Mouse (Mus musculus) forebrain, embryonic 14.5 days (tissue): ENCODE measurements around the gene Ggact. TPM values are rescaled to one million over a fixed set of nuclear protein-coding genes. Genes with fewer than 3 reads are reported as not detected.

Experiments
- ATAC-seq: fragments of 200-750 bp; cut with Nextera tagmentation; 2 replicates; pipeline ENCODE4 v1.8.0; 2017; ENCODE audit warnings: mild to moderate bottlenecking, moderate library complexity
- DNase-seq: peaks from one replicate; pipeline ENCODE4 v3.0.0-alpha.2; 2015; ENCODE audit warnings: low spot score
- H3K27ac ChIP-seq: fragments of 300-500 bp; sonication (generic); 2 replicates; pipeline ENCODE4 v1.5.1; 2014; ENCODE audit warnings: low read depth, mild to moderate bottlenecking, control low read depth, low read length, moderate library complexity
- H3K27me3 ChIP-seq: fragments of 300-500 bp; sonication (generic); replicated peaks from 2 replicates; pipeline ENCODE4 v1.6.1; 2014; ENCODE audit warnings: low read length, control low read depth, mixed read lengths; ENCODE audit not compliant: control insufficient read depth, insufficient read depth
- H3K36me3 ChIP-seq: fragments of 300-500 bp; sonication (generic); 2 replicates; pipeline ENCODE4 v1.6.1; 2014; ENCODE audit warnings: low read length, control low read depth; ENCODE audit not compliant: control insufficient read depth, insufficient read depth
- H3K4me1 ChIP-seq: fragments of 300-500 bp; sonication (generic); 2 replicates; pipeline ENCODE4 v1.6.1; 2014; ENCODE audit warnings: antibody characterized with exemption, low read length, control low read depth; ENCODE audit not compliant: control insufficient read depth, insufficient read depth
- H3K4me2 ChIP-seq: fragments of 300-500 bp; sonication (generic); 2 replicates; pipeline ENCODE4 v1.6.1; 2014; ENCODE audit warnings: mild to moderate bottlenecking, control low read depth, low read length
- H3K4me3 ChIP-seq: fragments of 300-500 bp; sonication (generic); 2 replicates; pipeline ENCODE4 v1.5.1; 2014; ENCODE audit warnings: low read depth, low read length, control low read depth
- H3K9ac ChIP-seq: fragments of 300-500 bp; sonication (generic); 2 replicates; pipeline ENCODE4 v1.6.1; 2014; ENCODE audit warnings: mild to moderate bottlenecking, low read length, control low read depth, moderate library complexity
- H3K9me3 ChIP-seq: fragments of 300-500 bp; sonication (generic); replicated peaks from 2 replicates; pipeline ENCODE4 v1.6.1; 2016; ENCODE audit warnings: low read length, control low read depth, mixed read lengths; ENCODE audit not compliant: control insufficient read depth
- WGBS: fragments of 180-500 bp; shearing (Covaris S2); extraction: QIAGEN DNeasy Blood & Tissue Kit; methylation state at CpG from one replicate; pipeline ENCODE4 v1.1.7; 2014; 5-methylcytosine and 5-hydroxymethylcytosine counted together
- polyA plus RNA-seq: library from polyadenylated mRNA; unstranded; fragments of >200 nt; fragmentation: Nextera tagmentation; extraction: Ambion mirVana; gene quantifications from 2 replicates; pipeline ENCODE4 v1.2.1, GENCODE M21; 2014

The Ggact gene
- polyA plus RNA-seq, 1 experiment from 2014 or later = 6.9 TPM

DNA sequence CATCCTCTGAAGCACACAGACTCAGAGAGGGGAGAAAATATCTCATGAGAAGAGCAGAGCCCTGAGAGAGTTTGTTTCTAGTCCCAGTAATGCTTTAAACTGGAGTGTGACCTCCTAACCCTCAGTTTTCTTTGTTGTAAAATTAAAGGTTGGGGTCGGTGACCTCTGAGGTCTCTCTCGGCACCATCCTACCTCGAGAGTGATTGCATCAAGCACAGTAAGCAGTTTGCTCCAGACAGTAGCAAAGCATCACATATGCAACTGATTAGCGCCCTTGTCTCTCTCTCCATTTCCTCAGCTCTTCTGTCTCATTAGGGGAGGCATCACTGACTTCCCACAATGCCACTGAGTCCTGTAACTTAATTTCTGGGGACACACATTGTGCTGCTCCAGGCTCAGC, 77.3 kb downstream of the Ggact start:
- no peak for ATAC-seq
- Histone ChIP-seq H3K36me3 (no peaks in the 10 kb centered on the region), H3K4me1 (no peaks in the 10 kb centered on the region), H3K9ac (no peak overlapping the region), H3K9me3 (0 out of 2 replicates have a peak, but pooled peaks cover 2% of the 10 kb centered on the region), H3K4me3 (no peak overlapping the region), H3K27ac (no peak overlapping the region), H3K4me2 (no peak overlapping the region), H3K27me3 (no peaks in the 10 kb centered on the region)
- DNase-seq = no peak
- WGBS = 47% methylated on average over 4 of the region's 4 CpGs

DNA sequence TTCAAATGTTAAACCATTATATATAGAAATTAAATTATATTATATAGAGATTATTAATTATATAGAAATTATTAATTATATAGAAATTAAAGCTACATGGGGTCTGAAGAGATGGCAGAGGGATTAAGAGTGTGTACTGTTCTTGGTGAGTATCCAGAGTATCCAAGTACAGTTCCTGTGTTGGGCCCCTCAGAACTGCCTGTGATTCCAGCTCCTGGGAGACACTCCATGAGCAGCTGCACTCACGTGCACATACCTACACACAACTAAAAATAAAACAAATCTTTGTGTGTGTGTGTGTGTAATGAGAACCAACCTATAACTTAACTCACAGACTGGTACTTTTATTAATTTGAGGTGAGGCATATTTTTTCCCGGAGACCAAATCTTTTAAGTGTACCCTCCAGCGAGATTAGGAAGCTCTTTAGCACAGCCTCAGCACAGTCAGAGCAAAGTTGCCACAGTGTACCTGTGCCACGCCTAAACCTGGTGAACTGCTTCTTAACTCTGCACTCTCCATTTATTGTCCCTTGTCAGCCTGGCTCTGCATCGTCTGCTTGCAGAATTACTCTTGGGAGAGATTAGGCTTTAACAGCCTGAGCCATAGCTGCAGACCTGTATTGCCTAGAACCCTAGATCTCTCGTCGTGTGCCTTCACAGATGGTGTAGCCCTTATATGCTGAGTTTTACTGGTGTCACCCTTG, 77.9 kb downstream of the Ggact start:
- 72% methylated on average over 7 of the region's 7 CpGs for WGBS
- no peaks in the 10 kb centered on the region for H3K36me3 ChIP-seq
- no peaks in the 10 kb centered on the region for H3K27me3 ChIP-seq
- H3K9ac ChIP-seq = no peak overlapping the region
- no peak for DNase-seq
- no peaks in the 10 kb centered on the region for H3K4me1 ChIP-seq
- no peak for ATAC-seq
- H3K4me3 ChIP-seq = no peak overlapping the region
- 0 out of 2 replicates have a peak, but pooled peaks cover 4% of the 10 kb centered on the region for H3K9me3 ChIP-seq
- no peak overlapping the region for H3K27ac ChIP-seq
- no peak overlapping the region for H3K4me2 ChIP-seq

DNA sequence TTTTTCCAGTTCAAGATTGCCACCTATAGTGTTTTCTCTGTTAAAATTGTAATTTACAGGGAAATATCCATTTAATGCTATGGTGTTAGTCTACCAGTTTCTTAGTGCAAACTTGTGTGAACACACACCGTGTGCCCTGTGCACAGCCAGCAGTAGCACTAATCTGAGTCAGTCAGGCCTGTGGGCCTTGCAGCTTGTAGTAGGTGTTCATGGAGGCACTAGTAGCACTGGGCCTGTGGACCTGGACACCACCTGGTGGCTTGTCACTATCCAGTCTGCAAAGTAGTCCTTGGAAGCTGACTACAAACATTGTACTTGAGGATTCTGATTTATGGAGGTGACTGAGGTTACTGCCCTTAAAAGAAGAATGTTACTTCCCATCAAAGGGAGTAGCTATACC, 78.8 kb downstream of the Ggact start:
- no peak; the same call in 1 of the 2 replicates for ATAC-seq
- H3K4me3 ChIP-seq = no peak overlapping the region
- 90% methylated on average over 1 of the region's 1 CpGs for WGBS
- no peak overlapping the region for H3K27ac ChIP-seq
- no peak for DNase-seq
- H3K4me1 ChIP-seq = no peaks in the 10 kb centered on the region
- 0 out of 2 replicates have a peak, but pooled peaks cover 4% of the 10 kb centered on the region for H3K9me3 ChIP-seq
- H3K9ac ChIP-seq = no peak overlapping the region
- H3K36me3 ChIP-seq = no peaks in the 10 kb centered on the region
- H3K4me2 ChIP-seq = no peak overlapping the region
- no peaks in the 10 kb centered on the region for H3K27me3 ChIP-seq

DNA sequence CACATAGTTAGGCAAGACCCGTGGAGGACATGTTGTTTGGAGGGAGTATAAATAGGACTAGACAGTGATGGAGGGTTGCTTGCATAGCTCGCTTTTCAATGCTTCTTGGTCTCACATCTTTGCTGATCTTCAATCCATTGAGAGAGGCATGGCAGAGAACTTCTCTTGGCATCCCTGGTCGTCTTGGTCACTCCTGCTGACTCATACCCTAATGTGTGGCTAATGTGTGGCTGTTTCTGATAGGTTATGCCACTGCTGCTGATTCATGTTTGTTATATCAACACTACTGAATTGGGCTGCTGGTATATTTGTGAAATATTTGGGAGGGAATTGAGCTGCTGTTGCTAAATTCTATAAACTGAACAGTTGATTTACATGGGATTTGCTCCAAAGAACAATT, 79.9 kb downstream of the Ggact start:
- H3K27ac ChIP-seq = no peak overlapping the region
- no peaks in the 10 kb centered on the region for H3K36me3 ChIP-seq
- ATAC-seq = no peak
- H3K9ac ChIP-seq = no peak overlapping the region
- H3K4me3 ChIP-seq = no peak overlapping the region
- 90% methylated on average over 3 of the region's 3 CpGs for WGBS
- H3K27me3 ChIP-seq = no peaks in the 10 kb centered on the region
- H3K4me1 ChIP-seq = no peaks in the 10 kb centered on the region
- H3K4me2 ChIP-seq = no peak overlapping the region
- no peak for DNase-seq
- H3K9me3 ChIP-seq = 0 out of 2 replicates have a peak, but pooled peaks cover 4% of the 10 kb centered on the region

DNA sequence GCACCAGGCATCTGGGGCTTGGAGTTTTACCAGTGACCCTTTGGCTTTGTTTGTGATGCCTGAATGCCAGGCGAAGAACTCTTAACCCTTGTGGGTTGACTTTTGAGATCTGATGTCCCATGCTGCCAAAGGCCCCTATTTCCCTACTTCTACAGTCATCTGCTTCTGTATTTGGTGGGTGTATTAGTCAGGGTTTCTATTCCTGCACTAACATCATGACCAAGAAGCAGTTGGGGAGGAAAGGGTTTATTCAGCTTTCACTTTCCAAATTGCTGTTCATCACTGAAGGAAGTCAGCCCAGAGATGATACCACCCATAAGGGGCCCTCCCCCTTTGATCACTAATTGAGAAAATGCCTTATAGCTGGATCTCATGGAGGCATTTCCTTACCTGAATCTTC, 83.1 kb downstream of the Ggact start:
- Histone ChIP-seq H3K4me1 (no peaks in the 10 kb centered on the region), H3K36me3 (no peaks in the 10 kb centered on the region), H3K27ac (no peak overlapping the region), H3K9me3 (0 out of 2 replicates have a peak, but pooled peaks cover 4% of the 10 kb centered on the region), H3K4me3 (no peak overlapping the region), H3K4me2 (no peak overlapping the region), H3K27me3 (no peaks in the 10 kb centered on the region), H3K9ac (no peak overlapping the region)
- ATAC-seq (no peak), DNase-seq (no peak)
- WGBS = 75% methylated on average over 1 of the region's 1 CpGs

GRCm38 (mm10) chr14:122825464-122825863, 88.1 kb downstream of the Ggact start:
- Histone ChIP-seq H3K9ac (no peak overlapping the region), H3K4me3 (no peak overlapping the region), H3K4me2 (no peak overlapping the region), H3K36me3 (no peaks in the 10 kb centered on the region), H3K9me3 (no peaks in the 10 kb centered on the region), H3K4me1 (no peaks in the 10 kb centered on the region), H3K27me3 (no peaks in the 10 kb centered on the region), H3K27ac (no peak overlapping the region)
- ATAC-seq (no peak), DNase-seq (no peak)
- 95% methylated on average over 2 of the region's 2 CpGs for WGBS

- Histone ChIP-seq H3K9ac (no peak overlapping the region), H3K27ac (no peak overlapping the region), H3K4me3 (no peak overlapping the region), H3K4me1 (no peaks in the 10 kb centered on the region), H3K27me3 (no peaks in the 10 kb centered on the region), H3K36me3 (no peaks in the 10 kb centered on the region), H3K9me3 (no peaks in the 10 kb centered on the region), H3K4me2 (no peak overlapping the region)
- ATAC-seq (no peak), DNase-seq (no peak)
- 78% methylated on average over 2 of the region's 2 CpGs for WGBS
Observed at GRCm38 (mm10) chr14:122823791-122824190, 89.8 kb downstream of the Ggact start.

GRCm38 (mm10) chr14:122821002-122821401, 92.6 kb downstream of the Ggact start:
- H3K4me2 ChIP-seq = no peak overlapping the region
- no peak overlapping the region for H3K27ac ChIP-seq
- WGBS = 76% methylated on average over 3 of the region's 3 CpGs
- H3K4me1 ChIP-seq = no peaks in the 10 kb centered on the region
- H3K4me3 ChIP-seq = no peak overlapping the region
- ATAC-seq (no peak), DNase-seq (no peak)
- no peaks in the 10 kb centered on the region for H3K27me3 ChIP-seq
- H3K9ac ChIP-seq = no peak overlapping the region
- no peaks in the 10 kb centered on the region for H3K9me3 ChIP-seq
- no peaks in the 10 kb centered on the region for H3K36me3 ChIP-seq

- DNase-seq = no peak
- ATAC-seq = no peak
- WGBS = 72% methylated on average over 4 of the region's 4 CpGs
Observed at GRCm38 (mm10) chr14:122800296-122800695, 113.3 kb downstream of the Ggact start.

More at GRCm38 (mm10) chr14:122800296-122800695, 113.3 kb downstream of the Ggact start:
- Histone ChIP-seq H3K36me3 (no peaks in the 10 kb centered on the region), H3K4me2 (no peak overlapping the region), H3K27me3 (no peaks in the 10 kb centered on the region), H3K9me3 (no peaks in the 10 kb centered on the region), H3K4me3 (no peak overlapping the region), H3K27ac (no peak overlapping the region), H3K4me1 (no peaks in the 10 kb centered on the region), H3K9ac (no peak overlapping the region)
